11 mouse cellular contexts compared by ENCODE assay signal in the genomic region with DNA sequence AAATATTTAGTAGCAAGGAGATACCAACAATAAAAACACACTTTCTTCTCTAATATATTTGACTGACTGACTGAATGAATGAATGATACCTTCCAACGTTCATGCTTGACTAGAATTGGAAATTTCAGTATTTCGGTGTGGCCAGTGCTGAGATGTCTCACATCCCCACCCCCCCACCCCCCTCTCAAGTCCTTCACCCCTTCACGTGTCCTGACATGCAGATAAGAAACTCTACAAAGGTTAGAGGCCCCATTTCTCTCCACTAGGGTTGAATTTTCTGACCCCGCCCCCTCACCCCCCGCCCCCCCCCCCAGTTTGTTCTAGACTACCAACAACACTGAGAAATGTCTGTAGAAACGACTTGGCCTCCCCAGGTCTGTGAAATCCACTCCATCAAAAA. TPM values are rescaled to one million over a fixed set of nuclear protein-coding genes. Genes with fewer than 3 reads are reported as not detected.
DNase-seq lines count a peak whose midpoint lies in the region; ATAC-seq and TF ChIP-seq lines count a peak whose summit lies in the region.
"Had no signal": no experiment of that assay in that cellular context is flagged by ENCODE, and none has a peak within 500 bp of the region (broad histone marks: within the 10 kb centered on the region; RNA-seq: fewer than 3 reads in every experiment).

No protein-coding gene starts in this region.

- H3K27ac ChIP-seq in hindbrain, postnatal 0 days = no peak overlapping the region
- no peak overlapping the region for H3K27ac ChIP-seq in hindbrain, embryonic 12.5 days
- no peak overlapping the region for H3K27ac ChIP-seq in limb, embryonic 13.5 days

- no peaks in the 10 kb centered on the region for H3K79me2 ChIP-seq in myocyte (ENCODE audit: control insufficient read depth, insufficient read depth)

- no peaks in the 10 kb centered on the region for H3K9me3 ChIP-seq in hindbrain, postnatal 0 days (ENCODE audit: low read length)
- H3K9me3 ChIP-seq in hindbrain, embryonic 12.5 days (replicated peaks) = no peaks in the 10 kb centered on the region
- no peaks in the 10 kb centered on the region for H3K9me3 ChIP-seq in limb, embryonic 13.5 days

- H3K9ac ChIP-seq in hindbrain, postnatal 0 days (replicated peaks; ENCODE audit: low read length) = no peak overlapping the region; the same call in 1 of the 2 replicates
- no peak overlapping the region for H3K9ac ChIP-seq in hindbrain, embryonic 12.5 days
- H3K9ac ChIP-seq in limb, embryonic 13.5 days = no peak overlapping the region

- DNase-seq in CD4-positive, CD25-positive, alpha-beta regulatory T cell, adult 2 months (ENCODE audit: low read depth, low spot score) = peak; percentile 33
- no peak for DNase-seq in hindbrain, postnatal 0 days (ENCODE audit: low spot score)
- no peak for DNase-seq in T-cell, adult 2 months (ENCODE audit: low spot score)
- no peak for DNase-seq in left cerebral cortex, postnatal 4 days
- DNase-seq: adrenal gland, postnatal 10 days; thymus, postnatal 25 days had no signal

- intact Hi-C loops in left cerebral cortex, postnatal 4 days (cut with DNase I) = loop anchor here (2.0 to 5.0 kb wide), 2 partner anchors 265 to 318 kb away; no protein-coding TSS in a partner anchor

- no peak overlapping the region for H3ac ChIP-seq in myocyte (ENCODE audit: control insufficient read depth, insufficient read length)

- H3K27me3 ChIP-seq in hindbrain, postnatal 0 days (ENCODE audit: insufficient read depth, low read length) = no peaks in the 10 kb centered on the region
- no peaks in the 10 kb centered on the region for H3K27me3 ChIP-seq in hindbrain, embryonic 12.5 days
- no peaks in the 10 kb centered on the region for H3K27me3 ChIP-seq in limb, embryonic 13.5 days
- H3K27me3 ChIP-seq in myocyte (ENCODE audit: control insufficient read depth, insufficient read depth, insufficient read length) = no peaks in the 10 kb centered on the region

- no peak for ATAC-seq in CD4-positive, CD25-positive, alpha-beta regulatory T cell, adult 4 months
- no peak for ATAC-seq in hindbrain, postnatal 0 days
- ATAC-seq in hindbrain, embryonic 12.5 days (ENCODE audit: low FRiP score) = no peak
- no peak for ATAC-seq in limb, embryonic 13.5 days (ENCODE audit: low FRiP score, low read depth)
- ATAC-seq: intestine, embryonic 16.5 days had no signal

- peak overlapping the region; percentile 71 for H3K4me2 ChIP-seq in hindbrain, postnatal 0 days (ENCODE audit: low read depth, low read length)
- no peak overlapping the region for H3K4me2 ChIP-seq in hindbrain, embryonic 12.5 days (replicated peaks)
- H3K4me2 ChIP-seq in limb, embryonic 13.5 days (replicated peaks) = peak overlapping the region; percentile 65; the same call in 1 of the 2 replicates
- peak overlapping the region; percentile 81 for H3K4me2 ChIP-seq in myocyte (ENCODE audit: low read depth)

- no peaks in the 10 kb centered on the region for H3K4me1 ChIP-seq in hindbrain, postnatal 0 days (ENCODE audit: insufficient read depth, low read length)
- peaks cover 13% of the 10 kb centered on the region for H3K4me1 ChIP-seq in hindbrain, embryonic 12.5 days
- H3K4me1 ChIP-seq in limb, embryonic 13.5 days = peaks cover 18% of the 10 kb centered on the region

- peak overlapping the region; percentile 77; the same call in 1 of the 2 replicates for H3K4me3 ChIP-seq in hindbrain, postnatal 0 days (ENCODE audit: low read length)
- H3K4me3 ChIP-seq in hindbrain, embryonic 12.5 days = no peak overlapping the region
- no peak overlapping the region for H3K4me3 ChIP-seq in limb, embryonic 13.5 days
- H3K4me3 ChIP-seq in myocyte = peak overlapping the region; percentile 34

- no peak for TF ChIP-seq CTCF in hindbrain, postnatal 0 days (IDR thresholded peaks at IDR 0.05; ENCODE audit: low read depth)

- WGBS in hindbrain, postnatal 0 days = 27% methylated on average over 6 of the region's 6 CpGs
- 22% methylated on average over 6 of the region's 6 CpGs for WGBS in hindbrain, embryonic 12.5 days
- 15% methylated on average over 6 of the region's 6 CpGs for WGBS in limb, embryonic 13.5 days

- H3K36me3 ChIP-seq in hindbrain, postnatal 0 days (ENCODE audit: insufficient read depth, low read length) = no peaks in the 10 kb centered on the region
- H3K36me3 ChIP-seq in hindbrain, embryonic 12.5 days = no peaks in the 10 kb centered on the region
- H3K36me3 ChIP-seq in limb, embryonic 13.5 days = no peaks in the 10 kb centered on the region
- no peaks in the 10 kb centered on the region for H3K36me3 ChIP-seq in myocyte (ENCODE audit: control insufficient read depth, insufficient read depth)

- no peak for TF ChIP-seq POLR2A in myocyte (IDR thresholded peaks at IDR 0.05; ENCODE audit: insufficient read length, low read depth)

TF ChIP-seq in myocyte, 11 proteins besides CTCF, POLR2A, EP300 and RAD21:
- TF ChIP-seq REST (IDR thresholded peaks at IDR 0.05; ENCODE audit: insufficient read depth, insufficient read length) (no peak), TCF12 (IDR thresholded peaks at IDR 0.05; ENCODE audit: insufficient read depth, poor library complexity, severe bottlenecking) (no peak), POLR2AphosphoS2 (IDR thresholded peaks at IDR 0.05; ENCODE audit: insufficient read length, low read depth) (no peak), MAX (IDR thresholded peaks at IDR 0.05; ENCODE audit: low read depth) (no peak), MYOG (IDR thresholded peaks at IDR 0.05; ENCODE audit: control insufficient read depth in 1 of 3, insufficient read depth in 1 of 3, insufficient read length in 2 of 3, low read depth in 2 of 3) (no peak), MYOD1 (IDR thresholded peaks at IDR 0.05; ENCODE audit: control insufficient read depth in 1 of 3, insufficient read length in 2 of 3, low read depth in 2 of 3) (no peak), E2F4 (IDR thresholded peaks at IDR 0.05; ENCODE audit: insufficient read depth) (no peak), USF1 (IDR thresholded peaks at IDR 0.05; ENCODE audit: low read depth) (no peak), CEBPB (IDR thresholded peaks at IDR 0.05; ENCODE audit: insufficient read depth, poor library complexity, severe bottlenecking) (no peak), SRF (IDR thresholded peaks at IDR 0.05; ENCODE audit: control insufficient read depth, insufficient read length, low read depth) (no peak), TCF3 (IDR thresholded peaks at IDR 0.05; ENCODE audit: insufficient read length, low read depth) (no peak)

RNA-seq across cellular contexts. Expression of a gene that starts 43.1 kb away (rescaled TPM):
- polyA plus RNA-seq in CD4-positive, CD25-positive, alpha-beta regulatory T cell, adult 4 months (2017; shearing (Covaris generic)) = 1 to 10 TPM; 6.6 to 8.6 TPM
- 11.3 and 12.0 TPM in 2 replicates for total RNA-seq in hindbrain, postnatal 0 days (2014; rRNA removed)
- 12.5 and 13.5 TPM in 2 replicates for polyA plus RNA-seq in hindbrain, postnatal 0 days (2015; fragmentation: Nextera tagmentation; extraction: Ambion mirVana)
- polyA plus RNA-seq in hindbrain, embryonic 12.5 days (2016; fragmentation: Nextera tagmentation; extraction: Ambion mirVana) = 15.3 and 16.0 TPM in 2 replicates
- 18.0 and 18.5 TPM in 2 replicates for polyA plus RNA-seq in limb, embryonic 13.5 days (2015; fragmentation: Nextera tagmentation; extraction: Ambion mirVana)
- 6.1 TPM for polyA plus RNA-seq in myocyte (2012; fragmentation: generic; extraction: Trizol)
- total RNA-seq in left cerebral cortex, postnatal 4 days (2021) = 10 to 100 TPM; 10.0 to 11.6 TPM

RNA-seq across cellular contexts. Expression of a gene that starts 43.3 kb away (rescaled TPM):
- polyA plus RNA-seq in CD4-positive, CD25-positive, alpha-beta regulatory T cell, adult 4 months (2017; shearing (Covaris generic)) = 10 to 100 TPM; 10.7 to 13.2 TPM
- total RNA-seq in hindbrain, postnatal 0 days (2014; rRNA removed) = 11.1 and 14.2 TPM in 2 replicates
- 7.1 and 8.1 TPM in 2 replicates for polyA plus RNA-seq in hindbrain, postnatal 0 days (2015; fragmentation: Nextera tagmentation; extraction: Ambion mirVana)
- polyA plus RNA-seq in hindbrain, embryonic 12.5 days (2016; fragmentation: Nextera tagmentation; extraction: Ambion mirVana) = 18.5 and 18.8 TPM in 2 replicates
- 12.6 and 13.0 TPM in 2 replicates for polyA plus RNA-seq in limb, embryonic 13.5 days (2015; fragmentation: Nextera tagmentation; extraction: Ambion mirVana)
- polyA plus RNA-seq in myocyte (2012; fragmentation: generic; extraction: Trizol) = 4.2 TPM
- total RNA-seq in left cerebral cortex, postnatal 4 days (2021) = 10 to 100 TPM; 20.3 to 21.1 TPM

Comparison
In these comparisons a context has a peak if more than half of its experiments do, and no peak if none do; other contexts are left out.
1. H3K4me3 ChIP-seq: peak in hindbrain, postnatal 0 days (single experiment) and myocyte (single experiment); none in hindbrain, embryonic 12.5 days (single experiment) and limb, embryonic 13.5 days (single experiment).